Mouse (Mus musculus): ENCODE measurements around the gene Faf1.

DNA sequence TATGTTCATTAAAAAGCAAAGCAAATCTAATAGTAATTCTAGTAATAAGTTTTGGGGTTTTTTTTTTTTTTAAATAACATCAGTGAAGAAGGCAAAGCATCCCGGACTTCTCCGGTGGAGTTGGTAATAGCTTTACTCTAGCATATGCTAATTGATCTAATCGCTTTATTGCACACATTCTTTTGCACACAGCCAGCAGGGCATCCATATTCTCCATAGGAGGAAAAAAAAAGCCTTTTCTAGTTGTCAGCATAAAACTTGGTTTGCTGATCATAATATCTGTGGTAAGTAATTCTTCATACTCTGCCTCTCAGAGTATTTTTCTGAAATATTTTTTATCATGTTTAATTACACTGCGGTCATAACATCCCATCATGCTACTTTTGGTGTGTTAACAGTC, 185.9 kb downstream of the Faf1 start:
- TF ChIP-seq CTCF (conservative IDR thresholded peaks at IDR 0.05; ENCODE audit: low read length) (no peak), POU5F1 (IDR thresholded peaks at IDR 0.05; ENCODE audit: borderline replicate concordance, low read length) (no peak)
